Mouse (Mus musculus) embryo, embryonic 9.5 days (tissue): ENCODE results near the gene Ell.

Experiments used
- DNase-seq: peaks from one replicate; pipeline ENCODE4 v3.0.0-alpha.2; 2017; ENCODE audit errors: extremely low spot score

Ell gene

GRCm38 (mm10) chr8:70597417-70598272 is 58.4 kb downstream of the Ell start:
- DNase-seq = peak; percentile 47

- peak; percentile 89 for DNase-seq
Observed at GRCm38 (mm10) chr8:70598283-70598682, 59.0 kb downstream of the Ell start.

- no peak for DNase-seq
Observed at GRCm38 (mm10) chr8:70598722-70599121, 59.5 kb downstream of the Ell start.

- DNase-seq = no peak
Observed at GRCm38 (mm10) chr8:70599507-70600290, 60.4 kb downstream of the Ell start.

- peak; percentile 66 for DNase-seq
Observed at GRCm38 (mm10) chr8:70600473-70601270, 61.4 kb downstream of the Ell start.

- peak; percentile 92 for DNase-seq
Observed at GRCm38 (mm10) chr8:70601271-70601649, 62.0 kb downstream of the Ell start.

GRCm38 (mm10) chr8:70602139-70602811 is 63.0 kb downstream of the Ell start:
- no peak for DNase-seq

GRCm38 (mm10) chr8:70604558-70604957 is 65.3 kb downstream of the Ell start:
- no peak for DNase-seq

- no peak for DNase-seq
Observed at GRCm38 (mm10) chr8:70605871-70606779, 66.9 kb downstream of the Ell start.

- DNase-seq = no peak
Observed at GRCm38 (mm10) chr8:70606780-70607602, 67.7 kb downstream of the Ell start.

GRCm38 (mm10) chr8:70607603-70607897 is 68.3 kb downstream of the Ell start:
- DNase-seq = no peak

- DNase-seq = peak; percentile 63
Observed at GRCm38 (mm10) chr8:70607898-70608748, 68.9 kb downstream of the Ell start.

GRCm38 (mm10) chr8:70608749-70609367 is 69.6 kb downstream of the Ell start, which contains the start of gene Ssbp4:
TSS of gene Ssbp4 (minus strand) at chr8:70608872.
- DNase-seq = no peak

- DNase-seq = peak; percentile 87
Observed at GRCm38 (mm10) chr8:70609368-70609848, 70.2 kb downstream of the Ell start.

GRCm38 (mm10) chr8:70609849-70610795 is 70.9 kb downstream of the Ell start:
- peak; percentile 85 for DNase-seq

- peak; percentile 88 for DNase-seq
Observed at GRCm38 (mm10) chr8:70610796-70611771, 71.8 kb downstream of the Ell start.
